Mouse (Mus musculus) lung, embryonic 16.5 days (tissue): ENCODE results near the gene Pon2. TPM values are rescaled to one million over a fixed set of nuclear protein-coding genes. Genes with fewer than 3 reads are reported as not detected.
A peak's percentile ranks its signal among the peaks of the same experiment; 100 is the strongest.

Source experiments
- ATAC-seq: fragments of 200-750 bp; cut with Nextera tagmentation; 2 replicates; pipeline ENCODE4 v1.8.0; 2017; ENCODE audit warnings: low read depth, mild to moderate bottlenecking, moderate library complexity
- H3K27ac ChIP-seq: fragments of 300-500 bp; sonication (generic); 2 replicates; pipeline ENCODE4 v1.5.1; 2014; ENCODE audit warnings: mild to moderate bottlenecking, control low read depth, low read length
- H3K27me3 ChIP-seq: fragments of 300-500 bp; sonication (generic); 2 replicates; pipeline ENCODE4 v1.6.1; 2014; ENCODE audit warnings: low read depth, low read length, mixed read lengths; ENCODE audit not compliant: control insufficient read depth, insufficient read depth
- H3K36me3 ChIP-seq: fragments of 300-500 bp; sonication (generic); 2 replicates; pipeline ENCODE4 v1.6.1; 2014; ENCODE audit warnings: low read length; ENCODE audit not compliant: control insufficient read depth, insufficient read depth
- H3K4me1 ChIP-seq: fragments of 300-500 bp; sonication (generic); replicated peaks from 2 replicates; pipeline ENCODE4 v1.6.1; 2014; ENCODE audit warnings: low read length, mixed read lengths; ENCODE audit not compliant: control insufficient read depth, insufficient read depth
- H3K4me2 ChIP-seq: fragments of 300-500 bp; sonication (generic); 2 replicates; pipeline ENCODE4 v1.6.1; 2014; ENCODE audit warnings: low read depth, low read length, control low read depth
- H3K4me3 ChIP-seq: fragments of 300-500 bp; sonication (generic); 2 replicates; pipeline ENCODE4 v1.5.1; 2014; ENCODE audit warnings: mild to moderate bottlenecking, low read length, control low read depth
- H3K9ac ChIP-seq: fragments of 300-500 bp; sonication (generic); 2 replicates; pipeline ENCODE4 v1.6.1; 2014; ENCODE audit warnings: low read length, control low read depth
- H3K9me3 ChIP-seq: fragments of 300-500 bp; sonication (generic); 2 replicates; pipeline ENCODE4 v1.6.1; 2016; ENCODE audit warnings: low read length; ENCODE audit not compliant: control insufficient read depth
- WGBS: fragments of 180-500 bp; shearing (Covaris S2); extraction: QIAGEN DNeasy Blood & Tissue Kit; methylation state at CpG from one replicate; pipeline ENCODE4 v1.1.7; 2014; 5-methylcytosine and 5-hydroxymethylcytosine counted together
- polyA plus RNA-seq: library from polyadenylated mRNA; unstranded; fragments of >200 nt; fragmentation: Nextera tagmentation; extraction: Ambion mirVana; gene quantifications from 2 replicates; pipeline ENCODE4 v1.2.1, GENCODE M21; 2015

The Pon2 gene
- polyA plus RNA-seq, 1 experiment from 2014 or later: 54.8 TPM

DNA sequence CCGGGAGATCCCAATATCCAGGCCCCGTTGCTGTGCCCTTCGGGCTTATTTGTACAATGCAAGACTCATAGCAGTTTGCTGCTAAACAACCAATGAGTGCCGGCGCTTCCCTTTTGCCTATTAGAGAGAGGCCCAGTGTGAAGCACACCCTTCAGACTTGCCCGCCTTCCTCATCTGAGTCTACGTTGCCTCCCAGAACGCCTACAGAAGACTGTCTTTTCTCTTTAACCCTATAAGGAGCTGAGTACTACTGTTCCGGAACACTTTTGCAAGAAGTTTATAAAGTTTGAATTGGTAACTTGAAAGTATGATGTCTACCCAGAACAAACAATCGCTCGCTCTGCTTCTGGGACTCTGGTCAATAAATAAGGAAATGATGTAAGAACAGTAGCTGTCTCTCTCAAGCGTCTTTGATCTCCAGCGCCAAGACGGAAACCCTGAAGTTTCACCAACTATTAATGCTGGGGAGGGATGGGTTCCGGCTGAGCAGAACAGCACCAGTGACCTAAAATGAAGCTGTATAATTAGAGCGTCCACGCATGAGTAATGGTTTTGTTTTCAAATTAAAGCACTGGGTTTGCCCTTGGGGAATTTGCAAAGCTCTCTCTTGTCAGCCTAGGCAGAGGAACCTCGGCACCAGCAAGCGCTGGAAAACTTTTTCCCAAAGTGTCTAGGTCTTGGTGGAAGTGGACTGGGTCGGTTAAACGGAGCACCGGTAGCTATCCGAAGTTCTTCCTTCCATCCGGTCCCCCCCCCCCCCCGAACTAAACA, 749 bp downstream of the Pon2 start:
- Histone ChIP-seq H3K36me3 (no peaks in the 10 kb centered on the region), H3K4me3 (peak overlapping the region; percentile 80), H3K4me2 (peak overlapping the region; percentile 80), H3K9ac (peak overlapping the region; percentile 93), H3K27me3 (no peaks in the 10 kb centered on the region), H3K4me1 (0 out of 2 replicates have a peak, but pooled peaks cover 2% of the 10 kb centered on the region), H3K27ac (peak overlapping the region; percentile 97), H3K9me3 (no peaks in the 10 kb centered on the region)
- WGBS: 2% methylated on average over 24 of the region's 25 CpGs
- peak; percentile 86 for ATAC-seq

DNA sequence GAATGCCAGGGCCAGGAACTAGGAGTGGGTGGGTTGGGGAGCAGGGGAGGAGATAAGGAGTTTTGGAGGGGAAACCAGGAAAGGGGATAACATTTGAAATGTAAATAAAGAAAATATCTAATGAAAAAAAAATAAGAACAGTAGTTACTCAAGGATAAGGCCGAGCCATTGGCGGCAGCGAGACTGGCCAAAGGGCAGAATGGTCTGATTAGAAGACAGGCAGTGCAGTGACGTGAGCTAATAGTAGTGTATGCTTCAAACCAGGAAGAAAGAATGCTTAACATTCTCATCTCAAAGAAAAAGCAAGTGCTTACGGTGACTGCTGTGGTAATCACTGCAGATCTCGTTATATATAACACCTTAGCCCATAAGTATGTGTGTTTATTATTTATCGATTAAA, 2.2 kb downstream of the Pon2 start:
- WGBS: 89% methylated on average over 7 of the region's 7 CpGs

DNA sequence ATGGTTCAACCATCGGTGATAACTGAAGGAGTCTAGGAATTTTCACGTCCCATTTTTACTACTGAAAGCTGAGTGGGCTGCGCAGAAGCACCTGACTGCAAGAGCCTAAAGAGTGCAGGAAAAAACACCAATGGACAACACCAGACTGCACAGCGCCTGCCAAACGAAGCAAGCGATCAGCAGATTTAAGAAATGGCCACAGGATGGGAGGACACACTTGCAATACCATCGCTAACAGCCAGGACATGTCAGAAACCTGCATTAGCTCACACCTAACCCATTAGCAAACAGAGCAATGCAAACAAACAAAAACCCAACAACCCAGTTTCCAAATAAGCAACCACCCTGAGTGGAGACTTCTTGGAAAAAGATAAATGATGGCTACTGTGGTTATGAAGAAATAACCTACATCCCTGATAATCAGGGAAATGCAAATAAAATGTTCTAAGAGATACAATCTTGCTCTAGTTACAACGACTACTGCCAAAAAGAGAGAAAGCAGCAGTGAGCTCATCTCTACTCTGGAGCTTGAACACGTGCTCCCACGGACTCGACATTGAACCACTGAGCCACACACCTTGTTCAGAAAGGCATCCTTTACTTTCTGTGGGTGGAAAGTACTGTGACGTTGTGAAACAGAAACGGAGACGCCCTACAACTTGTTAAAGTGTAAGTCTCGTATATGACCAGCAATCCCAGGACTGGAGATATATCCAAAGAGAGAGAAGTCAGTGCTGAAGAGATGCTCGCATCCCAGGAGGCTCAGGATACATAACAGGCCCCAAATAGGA, 3.4 kb downstream of the Pon2 start:
- no peak for ATAC-seq
- Histone ChIP-seq H3K4me1 (0 out of 2 replicates have a peak, but pooled peaks cover 2% of the 10 kb centered on the region), H3K27ac (no peak overlapping the region), H3K9ac (no peak overlapping the region), H3K4me2 (no peak overlapping the region), H3K4me3 (no peak overlapping the region), H3K27me3 (no peaks in the 10 kb centered on the region), H3K9me3 (no peaks in the 10 kb centered on the region), H3K36me3 (no peaks in the 10 kb centered on the region)
- WGBS: 90% methylated on average over 16 of the region's 16 CpGs

More for the DNA sequence above, 2.2 kb downstream of the Pon2 start:
- no peaks in the 10 kb centered on the region for H3K27me3 ChIP-seq
- no peaks in the 10 kb centered on the region for H3K36me3 ChIP-seq
- H3K4me2 ChIP-seq: peak overlapping the region; percentile 10; the same call in 1 of the 2 replicates
- ATAC-seq: no peak
- no peak overlapping the region for H3K27ac ChIP-seq
- H3K9ac ChIP-seq: no peak overlapping the region
- no peaks in the 10 kb centered on the region for H3K9me3 ChIP-seq
- H3K4me1 ChIP-seq: 0 out of 2 replicates have a peak, but pooled peaks cover 2% of the 10 kb centered on the region
- no peak overlapping the region for H3K4me3 ChIP-seq

DNA sequence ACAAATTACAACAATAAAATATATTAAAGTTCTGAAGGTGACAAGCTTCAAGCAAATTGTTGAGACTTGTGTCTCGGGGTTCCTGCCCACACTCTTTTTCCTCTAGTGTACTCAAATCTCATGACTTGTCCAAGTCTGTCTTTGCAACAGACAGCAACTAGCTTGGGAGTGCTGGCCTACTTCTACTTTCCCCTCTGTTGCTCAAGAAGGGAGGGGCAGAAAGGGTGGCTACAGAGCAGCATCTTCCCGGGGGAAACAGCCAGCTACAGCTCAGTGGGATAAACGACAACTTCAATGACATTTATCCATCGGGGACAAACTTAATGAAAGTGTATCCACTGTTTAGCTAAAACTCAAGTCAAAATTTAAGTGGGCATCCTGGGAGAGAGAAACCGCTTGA, 5.4 kb downstream of the Pon2 start:
- Histone ChIP-seq H3K9ac (no peak overlapping the region), H3K4me2 (no peak overlapping the region), H3K9me3 (no peaks in the 10 kb centered on the region), H3K4me1 (no peaks in the 10 kb centered on the region), H3K27me3 (no peaks in the 10 kb centered on the region), H3K27ac (no peak overlapping the region), H3K36me3 (no peaks in the 10 kb centered on the region), H3K4me3 (no peak overlapping the region)
- 79% methylated on average over 5 of the region's 5 CpGs for WGBS
- no peak for ATAC-seq

DNA sequence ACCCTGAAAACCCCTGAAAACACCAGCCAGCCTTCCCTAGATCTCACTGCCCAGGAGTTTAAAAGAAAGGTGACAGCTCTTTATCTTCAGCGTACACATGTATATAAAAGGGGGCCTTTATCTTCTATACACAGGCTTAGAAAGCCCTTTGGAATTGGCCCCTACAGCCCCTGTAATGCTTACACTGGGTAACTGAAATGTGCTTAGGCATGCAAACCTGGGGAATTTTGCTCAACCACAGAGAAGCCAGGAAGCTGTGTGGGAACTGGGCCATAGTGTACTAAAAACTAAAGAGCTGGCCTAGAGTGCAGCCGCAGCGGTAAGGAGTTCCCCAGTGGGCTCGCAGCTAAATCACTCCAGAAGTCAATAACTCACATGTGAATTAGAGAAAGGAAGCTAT, 6.8 kb downstream of the Pon2 start:
- no peaks in the 10 kb centered on the region for H3K9me3 ChIP-seq
- no peaks in the 10 kb centered on the region for H3K36me3 ChIP-seq
- H3K27ac ChIP-seq: no peak overlapping the region
- no peak for ATAC-seq
- WGBS: 78% methylated on average over 4 of the region's 4 CpGs
- H3K9ac ChIP-seq: no peak overlapping the region
- no peak overlapping the region for H3K4me3 ChIP-seq
- H3K4me1 ChIP-seq: no peaks in the 10 kb centered on the region
- H3K27me3 ChIP-seq: no peaks in the 10 kb centered on the region
- H3K4me2 ChIP-seq: no peak overlapping the region

DNA sequence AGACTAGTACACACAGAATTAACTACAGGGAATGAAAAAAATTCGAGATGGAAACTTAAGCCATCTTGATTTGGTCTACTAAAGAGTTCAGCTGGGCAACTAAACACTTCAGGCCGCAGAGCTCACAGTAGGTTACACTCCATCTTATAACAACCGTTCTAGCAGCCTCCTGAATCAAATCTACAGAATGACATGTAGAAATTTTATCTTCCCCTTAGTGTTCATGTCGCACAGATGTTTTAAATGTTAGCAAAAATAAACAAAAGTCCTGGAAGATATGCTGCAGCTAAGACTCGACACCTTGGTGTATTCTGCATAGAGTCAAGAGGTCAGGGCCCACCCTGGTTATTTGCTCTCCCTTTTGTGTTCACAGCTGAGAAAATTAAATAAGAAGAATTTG, 10.3 kb downstream of the Pon2 start:
- Histone ChIP-seq H3K27ac (no peak overlapping the region), H3K9ac (no peak overlapping the region), H3K27me3 (no peaks in the 10 kb centered on the region), H3K4me2 (no peak overlapping the region), H3K4me1 (no peaks in the 10 kb centered on the region), H3K36me3 (no peaks in the 10 kb centered on the region), H3K9me3 (no peaks in the 10 kb centered on the region), H3K4me3 (no peak overlapping the region)
- WGBS: 41% methylated on average over 5 of the region's 5 CpGs
- no peak for ATAC-seq

DNA sequence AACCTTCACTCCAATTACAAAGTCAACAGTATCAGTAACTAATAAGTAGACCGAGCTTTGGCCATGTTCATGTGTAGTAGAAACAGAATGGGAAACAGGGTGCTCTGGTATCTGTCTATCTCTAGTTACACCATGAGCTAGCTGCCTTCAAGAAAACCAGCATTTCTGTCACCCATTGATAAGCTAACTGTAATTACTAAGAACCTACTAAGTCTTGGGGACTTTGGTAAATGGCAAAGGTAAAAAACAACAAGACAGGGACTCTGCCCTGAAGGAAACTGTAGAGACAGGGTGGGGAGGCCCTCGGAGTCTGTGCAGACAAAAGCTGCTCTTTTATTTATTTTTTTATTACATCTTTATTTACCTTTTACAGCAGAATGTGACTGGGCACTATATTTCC, 10.9 kb downstream of the Pon2 start:
- Histone ChIP-seq H3K27ac (no peak overlapping the region), H3K4me2 (no peak overlapping the region), H3K36me3 (no peaks in the 10 kb centered on the region), H3K27me3 (no peaks in the 10 kb centered on the region), H3K4me3 (no peak overlapping the region), H3K4me1 (no peaks in the 10 kb centered on the region), H3K9ac (no peak overlapping the region), H3K9me3 (no peaks in the 10 kb centered on the region)
- WGBS: 63% methylated on average over 2 of the region's 2 CpGs
- no peak for ATAC-seq

DNA sequence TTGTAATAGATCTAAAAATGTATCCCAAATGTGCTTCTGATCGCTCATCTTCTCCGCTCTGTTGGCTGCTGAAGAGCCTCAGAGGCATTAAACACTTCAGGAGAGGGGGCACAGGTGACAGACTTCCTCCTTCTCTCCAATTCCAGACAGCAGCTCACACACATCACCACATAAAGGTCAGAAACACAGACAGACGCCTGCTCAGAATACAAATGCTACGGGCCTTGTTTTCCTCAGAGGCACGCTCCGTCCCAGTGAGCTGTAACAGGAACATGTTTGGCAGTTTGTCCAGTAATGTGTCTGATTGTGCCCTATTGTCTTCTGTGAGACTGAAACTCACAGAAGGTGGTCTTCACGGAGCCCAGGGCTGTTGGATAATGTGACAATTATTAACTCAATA, 15.8 kb downstream of the Pon2 start:
- Histone ChIP-seq H3K9me3 (no peaks in the 10 kb centered on the region), H3K4me2 (no peak overlapping the region), H3K36me3 (no peaks in the 10 kb centered on the region), H3K9ac (no peak overlapping the region), H3K27me3 (no peaks in the 10 kb centered on the region), H3K4me3 (no peak overlapping the region), H3K27ac (no peak overlapping the region), H3K4me1 (peaks cover 8% of the 10 kb centered on the region; the same call in 1 of the 2 replicates)
- 71% methylated on average over 7 of the region's 7 CpGs for WGBS
- no peak for ATAC-seq

DNA sequence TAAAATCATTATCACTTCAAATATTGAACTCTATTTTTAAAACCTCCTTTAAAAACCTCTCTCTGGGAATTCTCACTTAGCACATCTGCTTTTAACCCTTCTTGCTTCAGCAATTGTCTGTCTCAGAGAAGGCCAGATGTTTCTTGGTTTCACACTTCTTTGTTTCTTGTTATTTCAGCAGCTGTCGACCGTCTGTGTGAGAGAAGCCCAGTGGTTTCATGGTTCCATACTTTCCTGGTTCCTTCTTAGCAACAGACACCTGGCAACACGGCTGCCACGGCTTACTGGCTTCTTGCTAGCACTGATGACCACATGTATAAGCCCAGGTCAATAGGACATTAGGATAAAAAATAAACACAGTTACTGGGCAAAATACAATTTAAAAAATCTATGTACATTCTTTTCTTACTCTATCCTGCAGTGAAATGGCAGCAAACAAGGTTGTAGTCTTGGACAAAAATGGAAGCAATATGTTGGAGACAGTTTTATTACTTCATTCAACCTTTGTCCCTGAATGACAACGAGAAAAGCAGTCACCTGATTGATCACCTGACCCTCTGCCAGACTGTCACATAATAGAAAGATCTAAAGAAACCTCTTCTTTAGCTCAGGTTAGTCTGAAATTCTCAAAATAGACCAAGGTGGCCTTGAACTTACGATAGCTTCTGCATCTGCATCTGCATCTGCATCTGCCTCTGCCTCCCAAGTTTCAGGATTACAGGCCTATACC, 17.5 kb downstream of the Pon2 start:
- no peaks in the 10 kb centered on the region for H3K27me3 ChIP-seq
- H3K36me3 ChIP-seq: peaks cover 13% of the 10 kb centered on the region
- no peak overlapping the region for H3K4me3 ChIP-seq
- no peak overlapping the region for H3K9ac ChIP-seq
- no peak overlapping the region for H3K27ac ChIP-seq
- ATAC-seq: no peak
- 52% methylated on average over 6 of the region's 6 CpGs for WGBS
- peaks cover 10% of the 10 kb centered on the region; the same call in 1 of the 2 replicates for H3K4me1 ChIP-seq
- H3K9me3 ChIP-seq: no peaks in the 10 kb centered on the region
- H3K4me2 ChIP-seq: no peak overlapping the region
